Mouse (Mus musculus): ENCODE data around the gene Mal. TPM values are rescaled to one million over a fixed set of nuclear protein-coding genes. Genes with fewer than 3 reads are reported as not detected.

Mal gene
- polyA plus RNA-seq, 1 experiment from 2014 or later, result 0.54 TPM

Other genes with a start within 250 kb of the Mal start
- gene Gpat2, start 231.5 kb downstream of the Mal start, polyA plus RNA-seq (2016; fragmentation: Nextera tagmentation; extraction: Ambion mirVana), result 0.14 and 0.22 TPM in 2 replicates
- gene Fahd2a, start 212.1 kb downstream of the Mal start, polyA plus RNA-seq (2016; fragmentation: Nextera tagmentation; extraction: Ambion mirVana), result 24.9 and 25.4 TPM in 2 replicates
- 3.8 and 4.6 TPM in 2 replicates for gene Kcnip3, start 134.6 kb downstream of the Mal start, polyA plus RNA-seq (2016; fragmentation: Nextera tagmentation; extraction: Ambion mirVana)
- gene Prom2, start 115.2 kb downstream of the Mal start, polyA plus RNA-seq (2016; fragmentation: Nextera tagmentation; extraction: Ambion mirVana), result 0.26 and 0.41 TPM in 2 replicates
- 8.0 and 8.4 TPM in 2 replicates for gene Zfp661, start 69.6 kb downstream of the Mal start, polyA plus RNA-seq (2016; fragmentation: Nextera tagmentation; extraction: Ambion mirVana)
- 175 and 179 TPM in 2 replicates for gene Mrps5, start 69.5 kb downstream of the Mal start, polyA plus RNA-seq (2016; fragmentation: Nextera tagmentation; extraction: Ambion mirVana)
- gene Mall, start 73.2 kb upstream of the Mal start, polyA plus RNA-seq (2016; fragmentation: Nextera tagmentation; extraction: Ambion mirVana), result 0.66 and 0.67 TPM in 2 replicates
- 35.9 and 40.5 TPM in 2 replicates for gene Nphp1, start 132.2 kb upstream of the Mal start, polyA plus RNA-seq (2016; fragmentation: Nextera tagmentation; extraction: Ambion mirVana)
- gene Mtln, start 135.8 kb upstream of the Mal start, polyA plus RNA-seq (2016; fragmentation: Nextera tagmentation; extraction: Ambion mirVana), result 30.8 and 31.5 TPM in 2 replicates
- 75.3 and 83.4 TPM in 2 replicates for gene Bub1, start 175.2 kb upstream of the Mal start, polyA plus RNA-seq (2016; fragmentation: Nextera tagmentation; extraction: Ambion mirVana)
- 0.11 TPM in 1 of 2 replicates, not detected in the other for gene Acoxl, start 182.2 kb upstream of the Mal start, polyA plus RNA-seq (2016; fragmentation: Nextera tagmentation; extraction: Ambion mirVana)